Mouse (Mus musculus) left cerebral cortex, adult 2 months (tissue): ENCODE data around the gene Ocln. TPM values are rescaled to one million over a fixed set of nuclear protein-coding genes. Genes with fewer than 3 reads are reported as not detected.
"Not testable (repeated sequence)": the region's sequence is repeated elsewhere in the genome, so short reads cannot be mapped to it uniquely, and the experiment has no call there.

Experiments used
- DNase-seq, 2 experiments: peaks; one replicate each; pipeline ENCODE4 v3.0.0; 2021 to 2022; ENCODE audit warnings: low spot score in 2 of 2, mixed read lengths in 1 of 2; ENCODE audit errors: extremely low spot score in 1 of 2
- H3K27ac ChIP-seq: fragments of 200-600 bp; 2 replicates; pipeline ENCODE4 v1.8.1; 2022
- H3K4me3 ChIP-seq: fragments of 200-600 bp; 2 replicates; pipeline ENCODE4 v1.8.1; 2022
- CTCF ChIP-seq: fragments of 200-600 bp; IDR thresholded peaks from 2 replicates; pipeline ENCODE4 v1.8.1; 2022; ENCODE audit warnings: antibody characterized with exemption, mild to moderate bottlenecking, moderate library complexity
- intact Hi-C: fragments of 180-260 bp; cut with DNase I; formaldehyde crosslinking; loops from one replicate; pipeline ENCODE4 v1.15.1; 2025
- total RNA-seq, 2 experiments: library from RNA; stranded (reverse); gene quantifications; 2 replicates each; pipeline ENCODE4 v1.2.3; 2021

The Ocln gene
- total RNA-seq, 2 experiments from 2014 or later = 7.1 to 8.0 TPM

DNA sequence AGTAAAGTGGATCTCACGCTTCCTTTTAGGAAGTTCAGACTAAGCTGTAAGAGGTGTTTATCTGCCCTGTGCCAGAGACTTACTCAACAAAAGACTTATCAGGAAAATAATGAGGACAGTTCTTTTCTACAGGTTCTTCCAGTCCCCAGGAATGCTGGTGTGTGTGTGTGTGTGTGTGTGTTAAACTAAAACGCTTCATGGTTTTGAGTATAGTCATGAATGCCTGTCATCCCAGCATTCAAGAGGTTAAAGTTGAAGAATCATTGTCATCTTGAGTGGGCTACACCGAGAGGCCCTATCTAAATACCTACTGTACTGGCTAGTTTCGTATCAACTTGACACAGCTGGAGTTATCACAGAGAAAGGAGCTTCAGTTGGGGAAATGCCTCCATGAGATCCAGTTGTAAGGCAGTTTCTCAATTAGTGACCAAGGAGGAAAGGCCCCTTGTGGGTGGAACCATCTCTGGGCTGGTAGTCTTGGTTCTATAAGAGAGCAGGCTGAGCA, 40.6 kb downstream of the Ocln start:
- TF ChIP-seq CTCF = no peak
- no peak for DNase-seq
- intact Hi-C loops = no loop called here
- H3K4me3 ChIP-seq = no peak overlapping the region
- no peak overlapping the region for H3K27ac ChIP-seq

DNA sequence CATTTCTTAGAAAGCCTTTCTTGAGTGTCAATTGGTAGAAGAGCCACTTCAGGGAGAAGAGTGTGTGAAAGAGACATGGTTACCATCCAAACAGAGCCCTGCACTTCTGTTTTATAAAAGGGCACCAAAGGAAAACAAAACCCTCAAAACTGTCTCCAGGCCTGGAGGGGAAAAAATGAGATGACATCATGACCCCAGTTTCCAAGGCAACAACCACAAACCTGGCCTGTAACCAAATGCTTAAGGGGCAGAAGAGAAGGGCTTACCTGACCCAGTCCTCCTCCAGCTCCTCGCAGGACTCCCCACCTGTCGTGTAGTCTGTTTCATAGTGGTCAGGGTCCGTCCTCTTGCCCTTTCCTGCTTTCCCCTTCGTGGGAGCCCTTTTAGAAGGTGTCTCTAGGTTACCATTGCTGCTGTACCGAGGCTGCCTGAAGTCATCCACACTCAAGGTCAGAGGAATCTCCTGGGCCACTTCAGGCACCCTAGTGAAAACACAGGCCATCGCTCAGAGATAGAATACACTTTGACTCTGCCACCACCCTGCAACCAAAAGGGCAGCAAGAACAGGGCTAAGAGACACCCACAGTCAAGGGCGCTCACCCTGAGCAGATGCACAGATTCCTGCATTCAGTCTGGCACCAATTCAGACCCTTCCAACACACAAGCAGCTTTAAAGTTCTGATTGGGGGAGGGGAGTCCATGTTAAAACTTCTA, 41.2 kb downstream of the Ocln start:
- Histone ChIP-seq H3K27ac (no peak overlapping the region), H3K4me3 (no peak overlapping the region)
- intact Hi-C loops = no loop called here
- no peak for DNase-seq
- TF ChIP-seq CTCF = no peak

DNA sequence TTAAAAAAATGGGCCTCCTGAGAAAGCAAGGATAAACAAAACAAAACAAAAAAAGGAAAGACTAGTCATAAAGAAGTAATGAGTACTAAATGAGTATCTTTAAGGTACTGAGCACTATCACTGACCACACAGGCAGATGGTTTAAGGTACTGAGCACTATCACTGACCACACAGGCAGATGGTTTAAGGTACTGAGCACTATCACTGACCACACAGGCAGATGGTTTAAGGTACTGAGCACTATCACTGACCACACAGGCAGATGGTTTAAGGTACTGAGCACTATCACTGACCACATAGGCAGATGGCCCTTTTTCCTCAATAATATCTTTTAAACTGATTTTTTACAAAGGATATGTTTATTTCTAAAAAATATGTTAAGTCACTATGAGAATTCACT, 52.9 kb downstream of the Ocln start:
- H3K27ac ChIP-seq, H3K4me3 ChIP-seq, DNase-seq: not testable (repeated sequence)
- intact Hi-C loops = loop anchor here (5.0 kb wide), 1 partner anchor 43 kb away; no protein-coding TSS in a partner anchor

DNA sequence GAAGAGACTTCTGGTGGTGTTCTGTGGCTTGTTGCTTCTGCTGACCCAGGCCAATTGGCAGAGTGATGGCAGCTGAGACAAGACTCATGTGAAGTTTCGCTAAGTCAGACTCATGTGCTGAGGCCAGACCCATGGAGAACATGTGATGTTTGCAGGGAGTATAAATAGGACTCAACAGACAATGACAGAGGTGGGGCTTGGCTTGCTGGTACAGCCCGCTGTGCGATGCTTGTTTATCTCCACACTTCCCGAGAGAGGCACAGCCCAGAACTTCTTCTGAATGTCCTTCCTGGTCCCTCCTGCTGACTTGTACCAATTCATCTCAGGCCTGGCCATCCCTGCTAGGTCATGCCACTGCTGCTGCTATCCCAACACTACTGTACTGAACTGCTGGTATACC, 57.2 kb downstream of the Ocln start:
- H3K27ac ChIP-seq = no peak overlapping the region
- TF ChIP-seq CTCF = no peak
- intact Hi-C loops = loop anchor here (5.0 kb wide), 1 partner anchor 47 kb away; no protein-coding TSS in a partner anchor
- no peak overlapping the region for H3K4me3 ChIP-seq
- DNase-seq = no peak

- not testable (repeated sequence) for DNase-seq, H3K27ac ChIP-seq, H3K4me3 ChIP-seq
- TF ChIP-seq CTCF = peak; percentile 17
- intact Hi-C loops = loop anchor here (5.0 kb wide), 1 partner anchor 103 kb away; no protein-coding TSS in a partner anchor
Measured at GRCm38 (mm10) chr13:100494370-100494769, 58.1 kb downstream of the Ocln start.

DNA sequence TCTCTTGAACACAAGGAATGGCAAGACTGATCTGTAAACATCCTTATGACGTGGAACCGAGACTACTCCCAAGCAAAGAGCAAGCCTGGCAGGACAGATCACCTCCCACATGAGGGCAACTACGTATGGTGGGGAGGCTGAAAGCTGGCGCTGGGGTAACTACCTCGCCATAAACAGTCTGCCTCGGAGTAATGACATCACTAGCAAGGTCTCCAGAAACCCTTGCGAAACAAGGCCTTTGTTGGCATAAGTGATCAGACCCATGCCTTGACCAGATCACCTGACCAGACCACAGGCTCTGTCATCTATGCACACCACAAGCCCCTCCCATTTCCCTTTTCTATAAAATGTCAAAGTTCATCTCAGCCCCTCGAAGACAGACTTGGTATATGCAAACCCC, 59.2 kb downstream of the Ocln start:
- DNase-seq = no peak
- Histone ChIP-seq H3K27ac (no peak overlapping the region), H3K4me3 (no peak overlapping the region)
- TF ChIP-seq CTCF = no peak
- intact Hi-C loops = loop anchor here (5.0 kb wide), 1 partner anchor 104 kb away; no protein-coding TSS in a partner anchor

DNA sequence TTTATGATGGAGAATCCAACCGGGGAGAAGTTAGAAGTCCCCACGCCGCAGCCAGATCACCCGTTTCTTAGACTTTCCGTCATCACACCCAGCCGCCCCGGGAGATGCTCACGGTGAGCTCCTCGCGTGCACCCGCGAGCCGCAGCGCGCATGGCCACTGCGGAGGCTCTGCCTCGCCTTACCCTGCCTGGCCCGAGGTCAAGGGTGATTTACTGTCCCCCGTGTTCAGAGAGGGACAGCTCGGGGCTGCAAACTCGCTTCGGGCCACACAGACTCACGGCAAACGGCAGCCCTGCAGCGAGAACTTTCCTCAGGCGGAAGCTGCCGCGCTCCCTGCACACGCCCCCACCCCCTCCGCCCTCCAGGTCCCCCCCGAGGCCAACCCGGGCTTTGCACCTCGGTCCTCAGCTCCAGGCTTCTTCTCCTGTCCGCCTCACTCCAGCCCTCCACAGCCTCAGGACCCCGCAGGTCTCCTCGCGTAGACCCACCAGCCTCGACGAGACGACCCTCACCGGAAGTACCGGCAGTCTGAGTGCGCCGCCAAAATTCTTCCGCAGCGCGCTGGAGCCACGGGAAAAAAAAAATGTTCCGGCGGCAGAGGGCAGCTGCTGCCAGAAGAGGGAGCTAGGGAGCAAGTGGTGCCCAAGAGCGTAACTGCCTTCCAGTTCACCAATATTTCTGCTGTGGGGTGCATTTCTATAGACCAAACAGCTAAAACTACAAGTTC, 60.3 kb downstream of the Ocln start, which contains the start of gene Gtf2h2:
TSS of gene Gtf2h2 (minus strand) at position 519 of the 727 bp plus-strand sequence.
- intact Hi-C loops = loop anchor here (1.0 to 5.0 kb wide), 2 partner anchors 105 to 124 kb away; partner anchors contain the start of gene Marveld2
- peak; percentile 83 to 91 for DNase-seq
- peak within 1 kb of the TSS; percentile 81 for H3K4me3 ChIP-seq
- TF ChIP-seq CTCF = peak; percentile 94
- peak within 1 kb of the TSS; percentile 80 for H3K27ac ChIP-seq

GRCm38 (mm10) chr13:100491623-100492022, 60.9 kb downstream of the Ocln start:
- no peak for TF ChIP-seq CTCF
- no peak for DNase-seq
- peak overlapping the region; percentile 81 for H3K4me3 ChIP-seq
- peak overlapping the region; percentile 80 for H3K27ac ChIP-seq
- intact Hi-C loops = loop anchor here (1.0 to 5.0 kb wide), 2 partner anchors 106 to 125 kb away; partner anchors contain the start of gene Marveld2

DNA sequence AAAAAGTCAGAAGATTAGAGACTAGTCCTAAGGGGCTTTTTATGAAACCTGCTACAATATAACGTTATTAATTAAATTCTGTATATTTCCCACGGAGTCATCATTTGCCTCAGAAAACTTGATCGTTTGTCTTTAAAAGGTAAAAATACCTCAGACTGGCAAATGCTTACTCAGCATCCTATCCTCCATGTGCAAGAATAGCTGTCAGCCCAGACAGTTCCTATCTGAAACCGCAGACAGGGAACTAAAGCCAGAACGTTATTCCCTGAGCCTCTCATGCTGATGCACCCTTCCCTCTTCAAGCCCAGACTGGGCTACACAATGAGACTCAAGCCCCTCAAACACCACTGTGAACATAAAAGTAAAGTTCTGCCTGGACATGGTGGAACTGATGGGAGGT, 62.1 kb downstream of the Ocln start:
- no peak for DNase-seq
- Histone ChIP-seq H3K27ac (no peak overlapping the region), H3K4me3 (no peak overlapping the region)
- no peak for TF ChIP-seq CTCF
- intact Hi-C loops = loop anchor here (5.0 kb wide), 1 partner anchor 107 kb away; no protein-coding TSS in a partner anchor

GRCm38 (mm10) chr13:100483610-100484009, 68.9 kb downstream of the Ocln start:
- DNase-seq = no peak
- intact Hi-C loops = loop anchor here (10.0 kb wide), 1 partner anchor 429 kb away; no protein-coding TSS in a partner anchor
- no peak overlapping the region for H3K4me3 ChIP-seq
- H3K27ac ChIP-seq = no peak overlapping the region
- no peak for TF ChIP-seq CTCF

DNA sequence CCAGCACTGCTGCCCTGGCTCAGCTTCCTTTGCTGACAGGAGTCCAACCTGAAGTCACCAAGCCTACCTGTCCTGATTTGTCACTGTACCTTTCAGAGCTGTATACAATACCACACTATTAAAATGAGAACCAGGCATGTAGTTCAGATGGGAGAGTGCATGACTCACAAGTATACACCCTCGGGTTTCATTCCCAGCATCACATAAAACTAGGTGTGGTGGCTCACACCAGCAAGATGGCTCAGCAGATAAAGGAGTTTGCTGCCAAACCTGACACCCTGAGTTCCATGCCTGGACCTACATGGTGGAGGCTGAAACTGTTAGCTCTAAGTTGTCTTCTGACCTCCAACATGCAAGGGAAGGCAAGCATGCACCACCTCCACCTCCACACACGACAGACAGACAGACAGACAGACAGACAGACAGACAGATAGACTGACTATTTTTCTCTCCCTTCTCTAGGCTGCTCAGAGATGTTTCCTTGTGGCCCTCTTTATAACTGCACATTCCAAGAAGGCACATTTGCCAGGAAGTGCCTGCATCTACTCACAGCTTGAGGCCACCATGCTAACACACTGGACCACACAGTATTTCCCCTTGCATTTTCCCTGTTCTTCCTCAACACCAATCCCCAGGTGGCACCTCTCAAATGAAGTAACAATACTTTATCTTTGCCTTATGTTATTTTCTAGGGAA, 88.8 kb downstream of the Ocln start:
- no peak overlapping the region for H3K27ac ChIP-seq
- no peak overlapping the region for H3K4me3 ChIP-seq
- DNase-seq = no peak
- no peak for TF ChIP-seq CTCF
- intact Hi-C loops = no loop called here

- no peak overlapping the region for H3K27ac ChIP-seq
- DNase-seq = no peak
- TF ChIP-seq CTCF = no peak
- intact Hi-C loops = no loop called here
- H3K4me3 ChIP-seq = no peak overlapping the region
Measured at GRCm38 (mm10) chr13:100461336-100461735, 91.2 kb downstream of the Ocln start.

GRCm38 (mm10) chr13:100452415-100453127, 99.9 kb downstream of the Ocln start, which contains the start of gene Naip1:
Gene Naip1 (minus strand): TSS chr13:100452869.
- intact Hi-C loops = not testable (repeated sequence)

More at GRCm38 (mm10) chr13:100452415-100453127, 99.9 kb downstream of the Ocln start, which contains the start of gene Naip1:
- DNase-seq, H3K27ac ChIP-seq, H3K4me3 ChIP-seq: not testable (repeated sequence)
